Mouse (Mus musculus) cerebellum, adult 8-10 months (tissue): ENCODE measurements around the gene Srms.
A peak's percentile ranks its signal among the peaks of the same experiment; 100 is the strongest.
"Not testable (repeated sequence)": the region's sequence is repeated elsewhere in the genome, so short reads cannot be mapped to it uniquely, and the experiment has no call there.

Source experiments
- DNase-seq: peaks from one replicate; pipeline ENCODE4 v3.0.0; 2022

Gene Srms

DNA sequence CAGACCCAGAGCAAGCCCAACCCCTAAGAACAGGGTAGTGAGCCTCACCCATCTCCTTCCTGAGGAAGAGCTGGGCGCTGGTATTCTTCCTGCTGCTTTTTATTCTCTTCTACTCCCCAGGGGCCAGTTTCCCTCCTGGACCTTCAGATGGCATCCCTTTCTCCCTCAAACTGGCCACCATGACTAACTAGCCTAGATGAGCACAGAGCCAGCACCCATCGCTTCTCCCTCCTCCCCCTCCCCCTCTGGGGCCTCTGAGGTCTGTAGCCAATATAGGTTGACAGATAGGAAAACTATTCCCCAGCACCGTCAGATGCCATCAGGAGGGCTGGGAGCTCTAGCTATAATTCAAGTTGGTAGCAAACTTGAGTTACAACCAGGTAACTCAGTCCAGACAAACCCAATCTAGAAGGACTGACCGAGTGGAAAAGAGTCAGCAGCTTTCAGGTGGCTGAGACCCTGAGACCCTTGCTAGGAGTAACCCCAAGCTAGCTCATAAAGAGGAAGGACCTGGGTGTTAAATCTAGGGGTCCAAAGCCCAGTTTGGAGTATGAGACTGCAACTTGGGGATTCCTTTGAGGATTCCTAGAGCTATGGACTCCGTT is 6.0 kb upstream of the Srms start:
- DNase-seq = no peak

- no peak for DNase-seq
Observed at GRCm38 (mm10) chr2:181216037-181216436, 3.1 kb upstream of the Srms start.

DNA sequence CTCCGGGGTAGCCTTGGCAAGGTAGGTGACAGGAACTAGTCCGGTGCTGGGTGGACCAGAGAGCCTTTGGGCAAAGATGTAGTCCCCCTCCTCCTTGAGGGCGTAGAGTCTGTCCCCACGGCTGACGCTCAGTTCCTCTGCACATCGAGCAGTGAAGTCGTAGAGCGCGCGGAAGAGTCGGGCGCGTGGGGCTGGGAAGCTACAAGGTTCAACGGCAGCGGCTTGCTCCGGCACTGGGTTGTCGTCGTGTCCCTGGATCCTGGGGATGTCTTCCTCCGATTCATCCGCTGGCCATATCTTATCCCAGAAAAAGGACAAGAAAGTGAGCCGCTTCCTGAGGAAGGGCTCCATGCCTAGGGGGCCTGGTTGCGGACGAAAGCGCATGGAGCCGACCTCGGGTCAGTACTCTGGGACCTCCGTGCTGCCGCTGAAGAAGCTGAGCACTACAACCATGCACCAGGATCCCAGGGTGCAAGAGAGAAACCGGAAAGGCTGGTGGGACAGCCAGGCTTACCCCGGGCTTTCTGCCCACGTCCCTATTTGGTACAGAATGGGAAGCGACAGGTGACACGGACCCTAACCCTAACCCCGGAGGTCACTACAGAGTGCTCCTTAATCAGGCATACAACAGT is 480 bp downstream of the Srms start:
- DNase-seq = no peak

DNA sequence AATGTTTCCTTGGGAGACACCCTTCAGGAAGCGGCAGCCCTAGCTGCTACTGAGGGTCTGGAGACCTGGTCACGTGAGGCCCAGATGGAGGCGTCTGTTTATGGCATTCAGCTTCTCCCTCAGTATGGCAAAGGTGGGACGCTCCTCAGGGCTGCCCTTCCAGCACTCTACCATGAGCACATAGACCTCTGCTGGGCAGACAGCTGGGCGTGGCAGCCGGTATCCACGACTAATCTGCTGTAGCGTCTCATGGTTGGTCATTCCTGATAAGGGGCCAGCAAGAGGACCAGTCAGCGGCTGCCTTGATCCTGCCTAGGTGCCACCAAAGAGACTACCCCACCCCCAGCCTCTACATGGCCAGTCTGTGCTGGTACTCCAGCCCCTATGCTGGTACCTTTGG is 6.9 kb downstream of the Srms start:
- no peak for DNase-seq

DNA sequence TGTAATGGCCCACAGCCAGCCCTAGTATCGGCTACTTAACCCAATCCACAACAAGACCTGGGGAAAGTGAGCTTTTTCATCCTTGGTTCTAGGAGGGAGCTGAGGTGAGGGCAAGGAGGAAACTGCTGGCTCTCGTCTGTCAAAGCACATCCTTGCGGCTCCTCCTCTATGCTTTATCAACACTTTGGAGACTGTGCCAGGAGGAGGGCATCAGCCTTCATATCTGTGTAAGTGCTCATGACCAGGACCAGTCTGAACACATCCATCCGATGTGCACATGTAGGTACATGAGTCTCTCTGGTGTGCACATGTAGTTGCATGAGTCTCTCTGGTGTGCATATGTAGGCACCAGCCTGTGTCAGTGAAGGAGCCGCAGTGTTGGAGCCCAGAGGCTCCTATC is 7.3 kb downstream of the Srms start:
- no peak for DNase-seq

DNA sequence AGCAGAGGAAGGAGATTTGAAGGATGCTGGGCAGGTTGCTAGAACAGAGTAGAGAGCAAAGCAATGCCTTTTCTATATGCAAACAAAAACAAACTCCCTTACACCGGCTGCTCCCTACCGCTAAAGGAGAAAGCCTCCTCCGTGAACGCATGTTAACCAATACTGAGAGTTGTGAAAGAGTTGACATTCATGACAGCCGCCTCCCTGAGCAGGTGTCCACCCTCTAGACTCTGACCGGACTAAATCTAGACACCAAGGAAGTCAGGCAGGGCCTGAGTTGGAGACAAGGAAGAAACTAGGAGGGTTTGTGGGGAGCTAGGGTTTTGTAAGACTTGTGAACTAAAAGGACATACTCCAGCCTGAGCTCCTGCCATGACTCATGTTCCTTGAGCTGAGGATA is 10.1 kb downstream of the Srms start:
- DNase-seq = no peak

- DNase-seq = no peak
Observed at GRCm38 (mm10) chr2:181202422-181202821, 10.6 kb downstream of the Srms start, which contains the start of gene Ptk6. Ptk6 (minus strand) TSS chr2:181202789.

GRCm38 (mm10) chr2:181201606-181202005 is 11.4 kb downstream of the Srms start:
- no peak for DNase-seq

GRCm38 (mm10) chr2:181196628-181197300 is 16.2 kb downstream of the Srms start:
- no peak for DNase-seq

- no peak for DNase-seq
Observed at GRCm38 (mm10) chr2:181193044-181193443, 19.9 kb downstream of the Srms start.

GRCm38 (mm10) chr2:181191936-181192335 is 21.0 kb downstream of the Srms start:
- no peak for DNase-seq

GRCm38 (mm10) chr2:181191385-181191784 is 21.6 kb downstream of the Srms start:
- DNase-seq = not testable (repeated sequence)

DNA sequence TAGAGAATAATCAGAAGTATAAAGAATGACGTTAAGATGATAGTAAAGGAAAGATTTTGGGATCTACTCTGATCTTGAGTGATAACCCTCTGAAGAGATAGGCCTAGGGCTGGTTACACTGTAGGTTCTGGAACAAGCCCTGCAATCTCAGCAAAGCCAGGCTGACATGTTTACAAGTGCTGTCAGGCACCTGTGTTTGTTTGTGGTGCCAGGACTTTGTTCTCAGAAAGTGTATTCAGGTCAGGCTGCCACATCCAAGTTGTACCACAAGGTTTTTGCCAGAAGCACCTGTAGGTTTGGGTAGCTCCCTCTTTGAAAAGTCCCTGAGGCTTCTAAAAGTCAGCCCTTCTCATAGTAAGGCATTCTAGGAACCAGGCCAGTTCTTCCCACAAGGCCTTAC is 23.7 kb downstream of the Srms start:
- DNase-seq = no peak

GRCm38 (mm10) chr2:181188681-181189080 is 24.3 kb downstream of the Srms start:
- DNase-seq = no peak

DNA sequence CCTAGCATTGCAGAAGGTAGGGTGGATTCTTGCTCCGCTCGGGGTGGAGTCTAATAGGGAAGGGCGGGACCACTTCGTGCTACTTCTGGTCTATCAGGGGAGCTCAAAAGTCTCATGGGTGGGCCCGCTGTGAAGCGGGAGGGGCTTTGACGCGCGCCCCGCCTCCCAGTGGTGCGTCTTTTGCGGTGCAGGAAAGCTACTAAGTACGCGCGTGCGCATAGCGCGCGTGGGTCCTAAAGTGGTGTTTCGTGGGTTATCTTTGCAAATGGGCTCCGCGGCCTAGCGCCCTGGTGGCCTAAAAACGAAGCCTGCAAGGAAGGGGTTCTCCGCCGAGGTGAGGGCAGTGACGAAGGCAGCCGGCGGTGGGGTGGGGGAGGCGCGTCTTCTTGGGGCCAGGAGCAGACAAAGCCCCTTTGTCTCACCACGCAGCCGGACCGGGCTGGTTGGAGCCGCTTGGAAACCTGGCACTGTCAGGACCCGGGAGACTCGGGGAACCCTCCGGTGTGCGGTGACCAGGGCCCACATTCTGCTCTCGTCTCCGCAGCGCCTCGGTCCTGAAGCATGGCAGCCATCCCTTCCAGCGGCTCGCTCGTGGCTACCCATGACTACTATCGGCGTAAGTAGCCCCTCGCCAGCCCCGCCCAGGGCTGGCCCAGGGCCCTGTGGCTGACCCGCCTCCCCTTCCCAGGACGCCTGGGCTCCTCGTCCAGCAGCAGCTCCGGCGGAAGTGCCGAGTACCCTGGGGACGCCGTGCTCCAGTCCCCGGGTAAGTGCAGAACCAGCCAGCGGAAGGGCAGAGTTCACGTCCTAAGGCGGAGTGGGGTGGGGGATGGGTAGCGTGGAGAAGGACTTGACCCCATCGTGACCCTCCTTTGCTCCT is 25.6 kb downstream of the Srms start, which contains the start of gene Ppdpf:
Ppdpf (plus strand) TSS at position 127 of the 880 bp plus-strand sequence.
- peak; percentile 80 for DNase-seq

- peak; percentile 89 for DNase-seq
Observed at GRCm38 (mm10) chr2:181186635-181187034, 26.4 kb downstream of the Srms start.

- no peak for DNase-seq
Observed at GRCm38 (mm10) chr2:181180898-181181297, 32.1 kb downstream of the Srms start.

- DNase-seq = no peak
Observed at GRCm38 (mm10) chr2:181178471-181178870, 34.5 kb downstream of the Srms start.

DNA sequence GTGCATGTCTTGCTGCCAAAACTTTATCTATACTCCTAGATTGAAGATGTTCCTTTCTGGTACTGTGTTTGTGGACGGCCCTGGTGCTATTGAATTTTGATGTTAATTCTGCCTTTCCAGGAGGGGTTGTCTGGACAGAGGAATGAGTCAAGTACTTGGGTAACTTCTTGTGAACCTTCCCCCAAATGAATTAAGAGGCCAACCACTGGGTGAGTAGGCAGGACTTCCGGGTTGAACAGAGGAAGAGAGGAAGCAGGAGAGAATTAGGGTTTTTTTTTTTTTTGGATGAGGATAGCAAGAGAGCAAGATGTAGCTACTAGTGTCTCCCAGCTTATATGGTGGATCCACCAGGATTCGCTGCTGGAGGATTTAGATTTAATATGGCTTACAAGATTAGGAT is 35.0 kb downstream of the Srms start:
- DNase-seq = no peak

DNA sequence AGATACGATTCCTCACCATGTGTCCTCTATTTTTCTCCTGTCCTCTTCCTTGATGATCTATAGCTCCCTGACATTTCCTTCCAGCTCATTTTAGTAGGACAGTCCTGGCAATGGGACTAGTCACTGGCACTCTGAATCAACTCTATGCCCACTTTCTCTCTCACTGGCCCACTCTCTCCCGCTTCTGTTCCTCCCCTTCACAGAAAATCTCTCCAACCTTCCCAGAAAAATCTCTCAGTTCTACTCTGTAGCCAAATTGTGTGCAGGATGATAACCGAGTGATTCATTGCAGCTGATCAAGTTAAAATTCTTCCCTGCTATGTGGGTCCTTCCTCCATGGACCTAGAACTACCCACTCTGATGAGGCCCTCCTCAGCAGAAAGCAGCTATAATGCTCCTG is 38.3 kb downstream of the Srms start:
- DNase-seq = no peak

DNA sequence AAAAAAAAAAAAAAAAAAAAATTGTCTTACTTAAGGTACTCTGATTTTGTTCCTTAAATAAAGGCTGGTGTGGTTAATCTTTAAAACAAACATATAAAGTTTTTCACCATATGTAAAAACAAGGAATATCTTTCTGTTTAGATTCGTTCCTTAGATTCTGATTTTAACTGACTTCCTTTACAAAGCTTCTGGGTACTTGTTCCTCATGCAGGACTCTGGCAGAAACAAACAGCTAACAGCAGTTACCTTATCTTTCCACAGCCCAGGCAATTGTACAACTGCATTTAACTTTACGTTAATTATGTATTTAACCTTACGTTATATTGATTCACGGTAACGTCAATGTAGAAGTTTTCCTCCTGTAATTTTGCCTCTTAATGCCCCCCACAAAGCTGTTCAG is 46.5 kb downstream of the Srms start:
- DNase-seq = no peak

- DNase-seq = no peak
Observed at GRCm38 (mm10) chr2:181160821-181161220, 52.2 kb downstream of the Srms start.

DNA sequence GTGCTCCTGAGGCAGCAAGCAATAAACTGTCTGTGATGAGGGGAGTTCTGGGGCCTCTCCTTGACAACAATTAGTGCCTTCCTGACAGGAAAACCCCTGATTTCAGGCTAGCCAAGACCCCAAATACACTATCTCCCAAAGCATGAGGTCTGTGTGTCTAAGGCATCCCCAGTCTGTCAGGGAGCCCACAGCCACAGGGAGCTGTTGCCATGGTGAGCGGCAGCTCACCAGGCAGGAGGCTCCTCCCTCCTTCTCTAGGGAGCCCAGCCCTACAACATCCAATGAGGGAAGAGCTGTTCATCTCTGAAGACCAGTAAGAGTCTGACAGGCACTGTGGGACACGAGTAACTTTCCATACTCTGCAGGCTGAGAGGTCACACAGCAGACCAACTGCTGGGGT is 53.2 kb downstream of the Srms start:
- DNase-seq = peak; percentile 60
